8 mouse cellular contexts compared by ENCODE assay signal in the genomic region with DNA sequence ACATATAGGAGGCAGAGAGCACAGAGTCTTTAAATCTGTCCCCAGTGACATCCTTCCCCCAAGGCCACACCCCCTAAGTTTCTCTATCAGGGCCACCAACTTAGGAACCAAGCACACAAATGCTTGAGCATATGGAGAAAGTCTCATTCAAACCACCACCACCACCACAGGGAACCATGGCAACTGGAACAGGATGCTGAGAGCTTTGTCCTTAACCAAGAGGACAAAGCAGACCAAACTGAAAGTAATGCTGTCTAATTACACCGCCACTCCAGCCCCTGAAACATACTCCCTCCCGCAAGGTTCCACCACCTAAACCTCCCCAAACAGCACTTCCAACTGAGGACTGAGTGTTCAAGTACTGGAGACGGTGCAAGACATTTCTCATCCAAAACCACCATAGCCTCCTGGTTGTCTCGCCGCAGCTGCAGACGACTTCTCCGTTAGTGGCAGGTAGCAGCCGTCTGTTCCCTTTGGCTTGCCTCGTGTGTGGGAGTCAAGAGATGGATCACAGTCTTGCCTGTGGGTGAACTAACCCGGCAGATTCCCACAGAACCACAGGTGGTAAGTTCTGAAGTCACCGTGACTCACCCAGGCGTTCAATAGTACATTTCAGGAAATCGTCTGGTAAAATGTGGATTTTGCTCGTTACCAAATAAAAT. TPM values are rescaled to one million over a fixed set of nuclear protein-coding genes. Genes with fewer than 3 reads are reported as not detected.
DNase-seq lines count a peak whose midpoint lies in the region; ATAC-seq and TF ChIP-seq lines count a peak whose summit lies in the region.
"Had no signal": no experiment of that assay in that cellular context is flagged by ENCODE, and none has a peak within 500 bp of the region (broad histone marks: within the 10 kb centered on the region; RNA-seq: fewer than 3 reads in every experiment).

No protein-coding gene starts in this region.

- peak; percentile 71 for DNase-seq in CD4-positive helper T cell, adult 2 months (ENCODE audit: low read depth, low spot score)
- no peak for DNase-seq in ES-E14 (ENCODE audit: low read depth, low spot score)
- peak; percentile 58 for DNase-seq in forebrain, embryonic 11.5 days (ENCODE audit: low spot score)
- DNase-seq in left cerebral cortex, postnatal 36 days (ENCODE audit: low spot score in 2 of 2), result peak; percentile 62 to 76
- no peak for DNase-seq in spleen, postnatal 14 days (ENCODE audit: low spot score in 2 of 2)
- no peak for DNase-seq in adrenal gland, postnatal 14 days
- DNase-seq: lung, embryonic 14.5 days had no signal

- WGBS in forebrain, embryonic 11.5 days, result 52% methylated on average over 14 of the region's 14 CpGs
- WGBS in intestine, embryonic 16.5 days, result 75% methylated on average over 14 of the region's 14 CpGs

- intact Hi-C loops in left cerebral cortex, postnatal 36 days (cut with DNase I), result loop anchor here (5.0 kb wide), 2 partner anchors 41 to 74 kb away; a partner anchor contains a TSS

- H3K27ac ChIP-seq in ES-E14 (ENCODE audit: insufficient read depth, low read depth, low read length, poor library complexity, severe bottlenecking), result 0 out of 2 replicates have a peak overlapping the region, but pooled peaks have one; percentile 4
- H3K27ac ChIP-seq in forebrain, embryonic 11.5 days (ENCODE audit: low read depth, low read length), result no peak overlapping the region
- no peak overlapping the region for H3K27ac ChIP-seq in intestine, embryonic 16.5 days (ENCODE audit: low read length)

- H3K4me2 ChIP-seq in forebrain, embryonic 11.5 days (ENCODE audit: low read depth, low read length, severe bottlenecking), result peak overlapping the region; percentile 3; the same call in 1 of the 2 replicates
- H3K4me2 ChIP-seq in intestine, embryonic 16.5 days (ENCODE audit: low read depth, low read length), result no peak overlapping the region
- H3K4me2 ChIP-seq: lung, embryonic 14.5 days had no signal

- H3K27me3 ChIP-seq in forebrain, embryonic 11.5 days (ENCODE audit: control insufficient read depth, insufficient read depth, low read length), result no peaks in the 10 kb centered on the region
- H3K27me3 ChIP-seq in intestine, embryonic 16.5 days (replicated peaks; ENCODE audit: control insufficient read depth, insufficient read depth, low read length), result no peaks in the 10 kb centered on the region

- in situ Hi-C loops in ES-E14 (cut with MboI; ENCODE audit: low sequenced_read_pairs in 2 of 2, unreplicated experiment in 2 of 2), result no loop called here

- no peak overlapping the region for H3K9ac ChIP-seq in ES-E14 (ENCODE audit: insufficient read depth, low read depth, low read length, poor library complexity, severe bottlenecking)
- no peak overlapping the region for H3K9ac ChIP-seq in forebrain, embryonic 11.5 days (ENCODE audit: low read length)
- H3K9ac ChIP-seq in intestine, embryonic 16.5 days (ENCODE audit: low read depth, low read length), result no peak overlapping the region
- H3K9ac ChIP-seq: lung, embryonic 14.5 days had no signal

- no peaks in the 10 kb centered on the region for H3K9me3 ChIP-seq in ES-E14 (ENCODE audit: control insufficient read depth, insufficient read depth, low read depth, low read length)
- H3K9me3 ChIP-seq in forebrain, embryonic 11.5 days (ENCODE audit: control insufficient read depth, low read length), result no peaks in the 10 kb centered on the region
- no peaks in the 10 kb centered on the region for H3K9me3 ChIP-seq in intestine, embryonic 16.5 days (ENCODE audit: control insufficient read depth, low read length)

- peak; percentile 68 for ATAC-seq in forebrain, embryonic 11.5 days (replicated peaks; ENCODE audit: low FRiP score)
- ATAC-seq in intestine, embryonic 16.5 days, result no peak

- no peak overlapping the region for H3K4me3 ChIP-seq in ES-E14 (ENCODE audit: insufficient read depth in 1 of 2, low read depth in 1 of 2, low read length in 2 of 2, poor library complexity in 1 of 2, severe bottlenecking in 1 of 2)
- no peak overlapping the region for H3K4me3 ChIP-seq in forebrain, embryonic 11.5 days (ENCODE audit: low read depth, low read length)
- no peak overlapping the region for H3K4me3 ChIP-seq in intestine, embryonic 16.5 days (ENCODE audit: low read length)

- no peaks in the 10 kb centered on the region for H3K4me1 ChIP-seq in ES-E14 (ENCODE audit: control insufficient read depth in 2 of 2, insufficient read depth in 2 of 2, low read length in 2 of 2, poor library complexity in 1 of 2)
- H3K4me1 ChIP-seq in forebrain, embryonic 11.5 days (replicated peaks; ENCODE audit: control insufficient read depth, insufficient read depth, low read length), result peaks cover 7% of the 10 kb centered on the region; the same call in 1 of the 2 replicates
- no peaks in the 10 kb centered on the region for H3K4me1 ChIP-seq in intestine, embryonic 16.5 days (ENCODE audit: control insufficient read depth, insufficient read depth, low read length)

- no peaks in the 10 kb centered on the region; the same call in 1 of the 2 replicates for H3K36me3 ChIP-seq in ES-E14 (ENCODE audit: control insufficient read depth, insufficient read depth, low read length, poor library complexity, severe bottlenecking)
- H3K36me3 ChIP-seq in forebrain, embryonic 11.5 days (ENCODE audit: control insufficient read depth, insufficient read depth, low read length), result no peaks in the 10 kb centered on the region
- no peaks in the 10 kb centered on the region for H3K36me3 ChIP-seq in intestine, embryonic 16.5 days (ENCODE audit: control insufficient read depth, insufficient read depth, low read length)

TF ChIP-seq in ES-E14, 5 proteins besides CTCF, POLR2A, EP300 and RAD21:
- TF ChIP-seq ZNF384 (IDR thresholded peaks at IDR 0.05; ENCODE audit: low read depth, low read length), result no peak
- TF ChIP-seq CHD2 (IDR thresholded peaks at IDR 0.05; ENCODE audit: low read depth, low read length), result no peak
- no peak for TF ChIP-seq HCFC1 (IDR thresholded peaks at IDR 0.05; ENCODE audit: borderline replicate concordance, insufficient read depth, low read length)
- TF ChIP-seq ZC3H11A (IDR thresholded peaks at IDR 0.05; ENCODE audit: borderline replicate concordance, low read depth, low read length), result no peak
- TF ChIP-seq MAFK (IDR thresholded peaks at IDR 0.05; ENCODE audit: insufficient read depth, low read depth, low read length), result no peak

RNA-seq across cellular contexts. Expression of a gene that starts 39.3 kb away (rescaled TPM):
- 4.5 and 6.1 TPM in 2 replicates for total RNA-seq in ES-E14 (2012; rRNA removed)
- 3.6 and 4.1 TPM in 2 replicates for polyA plus RNA-seq in forebrain, embryonic 11.5 days (2014; fragmentation: Nextera tagmentation; extraction: Ambion mirVana)
- total RNA-seq in left cerebral cortex, postnatal 36 days (2021), result 100 to 1,000 TPM in 1 of 2 experiments, 10 to 100 TPM in 1; 95.4 to 106 TPM
- 14.8 and 16.2 TPM in 2 replicates for polyA plus RNA-seq in intestine, embryonic 16.5 days (2015; fragmentation: Nextera tagmentation; extraction: Ambion mirVana)
- 16.9 and 17.3 TPM in 2 replicates for total RNA-seq in adrenal gland, postnatal 14 days (2021)

Comparison
In these comparisons a context has a peak if more than half of its experiments do, and no peak if none do; other contexts are left out.
1. DNase-seq: peak in CD4-positive helper T cell, adult 2 months (single experiment), forebrain, embryonic 11.5 days (single experiment) and left cerebral cortex, postnatal 36 days (2 of 2); none in ES-E14 (single experiment), spleen, postnatal 14 days (0 of 2) and adrenal gland, postnatal 14 days (single experiment).